Mouse (Mus musculus): Measurements from ENCODE around the gene App. TPM values are rescaled to one million over a fixed set of nuclear protein-coding genes. Genes with fewer than 3 reads are reported as not detected.
A peak's percentile ranks its signal among the peaks of the same experiment; 100 is the strongest.

The App gene
- polyA plus RNA-seq, 1 experiment from 2014 or later, result 169 TPM

DNA sequence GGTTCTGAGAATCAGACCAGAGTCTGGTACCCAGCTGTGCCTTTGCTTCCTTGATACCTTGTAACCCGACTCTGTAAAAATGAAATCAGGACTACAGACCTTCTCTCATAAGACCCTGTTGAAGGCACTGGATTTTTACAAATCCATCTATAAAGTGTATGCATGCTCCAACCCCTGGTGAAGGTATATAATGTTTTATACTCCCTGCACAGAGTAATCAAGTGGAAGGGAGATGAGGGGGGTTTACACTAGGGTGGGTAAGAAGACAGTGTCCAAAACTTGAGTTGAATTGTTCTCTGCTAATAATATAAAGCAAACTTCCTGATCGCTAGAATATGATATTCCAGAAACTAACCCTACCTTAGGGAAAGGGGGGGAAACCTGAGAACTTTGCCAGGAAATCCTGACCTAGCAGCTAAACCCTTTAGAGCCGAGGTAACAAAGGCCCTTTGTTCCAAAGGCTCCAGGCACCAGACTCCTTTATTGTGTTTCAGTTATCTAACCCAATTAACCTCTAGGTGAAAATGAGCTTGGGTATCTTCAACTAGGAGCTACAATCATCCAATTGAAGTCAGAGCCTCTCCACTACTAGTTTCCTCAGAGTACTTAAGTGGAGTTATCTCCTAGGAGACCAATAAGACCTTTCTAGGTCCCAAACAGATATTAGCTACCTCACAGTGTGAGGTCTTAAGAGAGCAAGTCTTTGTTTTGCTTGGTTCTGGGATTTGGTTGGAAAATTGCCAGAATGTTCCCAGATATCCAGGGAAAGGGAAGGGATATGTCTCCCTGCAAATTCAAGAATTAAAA is 132.2 kb downstream of the App start:
- Histone ChIP-seq H3K27me3 (no peaks in the 10 kb centered on the region), H3K4me3 (no peak overlapping the region), H3K9ac (no peak overlapping the region), H3K9me3 (replicated peaks) (no peaks in the 10 kb centered on the region), H3K36me3 (peaks cover 8% of the 10 kb centered on the region; the same call in 1 of the 2 replicates), H3K4me1 (replicated peaks) (peaks cover 14% of the 10 kb centered on the region), H3K27ac (peak overlapping the region; percentile 1; the same call in 1 of the 2 replicates), H3K4me2 (no peak overlapping the region)
- ATAC-seq (replicated peaks; ENCODE audit: insufficient number of reproducible peaks, insufficient read depth, low FRiP score, low read depth), result no peak
- 55% methylated on average over 3 of the region's 3 CpGs for WGBS

- Histone ChIP-seq H3K9ac (no peak overlapping the region), H3K27ac (no peak overlapping the region), H3K4me3 (no peak overlapping the region), H3K4me1 (replicated peaks) (peaks cover 14% of the 10 kb centered on the region), H3K9me3 (replicated peaks) (no peaks in the 10 kb centered on the region), H3K4me2 (no peak overlapping the region), H3K27me3 (no peaks in the 10 kb centered on the region), H3K36me3 (peaks cover 12% of the 10 kb centered on the region; the same call in 1 of the 2 replicates)
- ATAC-seq (replicated peaks; ENCODE audit: insufficient number of reproducible peaks, insufficient read depth, low FRiP score, low read depth), result no peak
- 91% methylated on average over 8 of the region's 8 CpGs for WGBS
Observed at GRCm38 (mm10) chr16:85038731-85039130, 134.8 kb downstream of the App start.

DNA sequence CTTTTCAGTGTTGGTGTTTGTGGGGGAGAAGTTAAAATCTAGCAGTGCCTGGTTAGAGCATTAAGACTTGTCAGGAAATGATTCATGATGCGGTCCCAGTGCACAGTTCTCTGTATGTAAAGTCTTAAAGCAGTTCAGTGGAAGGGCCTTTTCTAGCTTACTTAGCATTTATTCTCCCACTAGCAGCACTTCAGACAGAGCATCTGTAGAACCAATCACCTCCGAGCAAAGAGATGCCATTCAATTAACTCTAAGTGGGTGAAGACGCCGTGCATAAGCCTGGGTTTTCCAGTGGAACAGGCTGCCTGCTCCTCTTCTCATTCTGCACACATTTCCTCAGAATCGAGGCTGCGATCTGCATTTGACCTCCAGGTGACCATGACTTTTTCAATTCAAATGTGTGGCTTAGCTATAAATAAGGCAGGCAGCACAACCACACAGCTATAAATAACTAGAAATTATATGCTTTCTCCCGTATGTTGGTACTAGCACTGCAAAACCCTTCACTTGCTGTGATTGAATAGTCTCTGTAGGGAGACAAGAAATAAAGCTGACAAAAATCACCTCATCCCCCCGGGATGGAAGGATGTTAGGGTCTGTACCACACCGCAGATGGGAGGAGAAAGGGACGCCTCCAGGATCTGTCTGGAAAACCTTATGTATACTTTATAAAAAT is 135.5 kb downstream of the App start:
- H3K4me2 ChIP-seq, result no peak overlapping the region
- H3K9ac ChIP-seq, result no peak overlapping the region

DNA sequence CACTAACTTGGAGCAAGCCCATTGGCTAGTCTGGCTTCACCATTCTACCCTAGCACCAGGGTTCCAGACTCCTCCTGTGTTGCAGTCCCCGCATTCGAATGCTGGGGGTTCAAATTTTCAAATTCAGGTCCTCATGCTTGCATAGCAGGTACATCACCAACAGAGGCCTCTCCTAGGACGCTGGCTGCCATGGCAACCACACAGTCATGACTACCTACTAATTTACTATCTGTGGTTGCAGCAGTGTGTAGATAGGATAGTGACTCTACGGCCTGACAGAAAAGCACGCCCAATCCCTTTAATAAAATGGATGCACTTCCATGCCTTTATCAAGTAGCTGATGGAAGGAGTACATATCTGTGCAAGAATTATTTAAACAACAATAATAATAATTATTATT is 137.8 kb downstream of the App start:
- no peaks in the 10 kb centered on the region for H3K27me3 ChIP-seq
- H3K9ac ChIP-seq, result no peak overlapping the region
- no peak overlapping the region for H3K27ac ChIP-seq
- 85% methylated on average over 5 of the region's 5 CpGs for WGBS
- no peak for ATAC-seq (replicated peaks; ENCODE audit: insufficient number of reproducible peaks, insufficient read depth, low FRiP score, low read depth)
- no peak overlapping the region for H3K4me2 ChIP-seq
- no peaks in the 10 kb centered on the region for H3K9me3 ChIP-seq (replicated peaks)
- H3K36me3 ChIP-seq, result peaks cover 15% of the 10 kb centered on the region; the same call in 1 of the 2 replicates
- H3K4me1 ChIP-seq (replicated peaks), result peaks cover 6% of the 10 kb centered on the region; the same call in 1 of the 2 replicates
- no peak overlapping the region for H3K4me3 ChIP-seq

More for the DNA sequence above, 135.5 kb downstream of the App start:
- no peak for ATAC-seq (replicated peaks; ENCODE audit: insufficient number of reproducible peaks, insufficient read depth, low FRiP score, low read depth)
- H3K36me3 ChIP-seq, result peaks cover 8% of the 10 kb centered on the region; the same call in 1 of the 2 replicates
- H3K4me1 ChIP-seq (replicated peaks), result peaks cover 14% of the 10 kb centered on the region
- WGBS, result 54% methylated on average over 10 of the region's 10 CpGs
- no peaks in the 10 kb centered on the region for H3K9me3 ChIP-seq (replicated peaks)
- H3K27ac ChIP-seq, result peak overlapping the region; percentile 44
- H3K27me3 ChIP-seq, result no peaks in the 10 kb centered on the region
- H3K4me3 ChIP-seq, result no peak overlapping the region

GRCm38 (mm10) chr16:85033747-85034146 is 139.8 kb downstream of the App start:
- Histone ChIP-seq H3K4me1 (replicated peaks) (0 out of 2 replicates have a peak, but pooled peaks cover under 1% of the 10 kb centered on the region), H3K4me3 (no peak overlapping the region), H3K27me3 (no peaks in the 10 kb centered on the region), H3K4me2 (no peak overlapping the region), H3K9me3 (replicated peaks) (no peaks in the 10 kb centered on the region), H3K36me3 (peaks cover 27% of the 10 kb centered on the region), H3K27ac (no peak overlapping the region), H3K9ac (no peak overlapping the region)
- no peak for ATAC-seq (replicated peaks; ENCODE audit: insufficient number of reproducible peaks, insufficient read depth, low FRiP score, low read depth)
- WGBS, result 81% methylated on average over 5 of the region's 5 CpGs

GRCm38 (mm10) chr16:85030810-85031209 is 142.8 kb downstream of the App start:
- H3K27ac ChIP-seq, result no peak overlapping the region
- no peaks in the 10 kb centered on the region for H3K27me3 ChIP-seq
- H3K4me1 ChIP-seq (replicated peaks), result no peaks in the 10 kb centered on the region
- no peak overlapping the region for H3K4me2 ChIP-seq
- no peak for ATAC-seq (replicated peaks; ENCODE audit: insufficient number of reproducible peaks, insufficient read depth, low FRiP score, low read depth)
- H3K9ac ChIP-seq, result no peak overlapping the region
- WGBS, result 89% methylated on average over 12 of the region's 12 CpGs
- no peaks in the 10 kb centered on the region for H3K9me3 ChIP-seq (replicated peaks)
- peaks cover 35% of the 10 kb centered on the region for H3K36me3 ChIP-seq
- H3K4me3 ChIP-seq, result no peak overlapping the region

DNA sequence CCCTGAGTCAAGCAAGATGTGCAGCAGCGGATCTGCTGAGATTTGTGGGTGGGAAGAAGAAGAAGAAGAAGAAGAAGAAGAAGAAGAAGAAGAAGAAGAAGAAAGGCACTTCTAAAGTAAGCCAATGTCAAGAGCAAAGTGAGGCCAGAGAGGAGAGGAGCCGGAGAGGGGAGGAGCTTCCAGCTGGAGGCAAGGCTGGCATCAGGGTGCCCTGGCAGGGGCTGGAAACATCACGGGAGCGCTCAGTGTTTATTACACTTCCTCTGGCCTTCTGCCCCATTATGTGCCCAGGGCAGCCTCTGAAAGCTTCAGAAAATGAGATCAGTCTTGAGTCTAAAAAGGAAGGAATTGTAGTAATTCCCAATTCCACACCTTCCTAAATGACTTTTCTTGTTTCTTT is 145.2 kb downstream of the App start:
- WGBS, result 86% methylated on average over 4 of the region's 4 CpGs

GRCm38 (mm10) chr16:85024706-85025105 is 148.9 kb downstream of the App start:
- no peak overlapping the region for H3K4me3 ChIP-seq
- no peaks in the 10 kb centered on the region for H3K4me1 ChIP-seq (replicated peaks)
- no peak overlapping the region for H3K4me2 ChIP-seq
- peaks cover 29% of the 10 kb centered on the region for H3K36me3 ChIP-seq
- H3K27me3 ChIP-seq, result no peaks in the 10 kb centered on the region
- H3K9me3 ChIP-seq (replicated peaks), result no peaks in the 10 kb centered on the region
- no peak overlapping the region for H3K27ac ChIP-seq
- ATAC-seq (replicated peaks; ENCODE audit: insufficient number of reproducible peaks, insufficient read depth, low FRiP score, low read depth), result no peak
- 91% methylated on average over 8 of the region's 8 CpGs for WGBS
- H3K9ac ChIP-seq, result no peak overlapping the region

More for the DNA sequence above, 145.2 kb downstream of the App start:
- Histone ChIP-seq H3K4me3 (no peak overlapping the region), H3K27ac (no peak overlapping the region), H3K9me3 (replicated peaks) (no peaks in the 10 kb centered on the region), H3K36me3 (peaks cover 45% of the 10 kb centered on the region), H3K4me2 (no peak overlapping the region), H3K9ac (no peak overlapping the region), H3K4me1 (replicated peaks) (no peaks in the 10 kb centered on the region), H3K27me3 (no peaks in the 10 kb centered on the region)
- ATAC-seq (replicated peaks; ENCODE audit: insufficient number of reproducible peaks, insufficient read depth, low FRiP score, low read depth), result no peak

DNA sequence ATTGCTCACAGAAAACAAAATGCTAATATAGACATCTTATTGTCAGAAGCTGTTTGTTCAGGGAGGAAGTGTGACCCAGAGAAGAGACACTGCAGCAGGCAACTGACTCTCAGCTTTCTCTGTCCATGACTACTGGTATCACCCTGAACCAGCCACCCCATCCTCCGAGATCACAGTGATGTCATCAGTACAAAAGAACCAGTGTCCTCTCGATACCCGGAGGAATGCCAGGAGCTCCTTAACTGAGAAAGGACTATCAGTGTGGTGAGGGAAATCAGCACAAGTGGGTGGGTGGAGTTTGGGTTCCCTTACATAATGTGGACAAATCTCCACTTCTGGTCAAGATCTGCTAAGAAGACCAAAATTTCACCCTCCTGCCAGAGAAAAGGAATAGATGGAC is 150.5 kb downstream of the App start:
- no peak overlapping the region for H3K4me3 ChIP-seq
- H3K9me3 ChIP-seq (replicated peaks), result no peaks in the 10 kb centered on the region
- no peak overlapping the region for H3K9ac ChIP-seq
- H3K27ac ChIP-seq, result no peak overlapping the region
- no peaks in the 10 kb centered on the region for H3K4me1 ChIP-seq (replicated peaks)
- ATAC-seq (replicated peaks; ENCODE audit: insufficient number of reproducible peaks, insufficient read depth, low FRiP score, low read depth), result no peak
- no peak overlapping the region for H3K4me2 ChIP-seq
- peaks cover 18% of the 10 kb centered on the region for H3K36me3 ChIP-seq
- H3K27me3 ChIP-seq, result no peaks in the 10 kb centered on the region
- 50% methylated on average over 3 of the region's 3 CpGs for WGBS

- ATAC-seq (replicated peaks; ENCODE audit: insufficient number of reproducible peaks, insufficient read depth, low FRiP score, low read depth), result no peak
- Histone ChIP-seq H3K27ac (no peak overlapping the region), H3K9me3 (replicated peaks) (no peaks in the 10 kb centered on the region), H3K36me3 (peaks cover 14% of the 10 kb centered on the region), H3K9ac (no peak overlapping the region), H3K4me1 (replicated peaks) (0 out of 2 replicates have a peak, but pooled peaks cover 2% of the 10 kb centered on the region), H3K4me2 (no peak overlapping the region), H3K27me3 (no peaks in the 10 kb centered on the region), H3K4me3 (no peak overlapping the region)
- WGBS, result 87% methylated on average over 9 of the region's 9 CpGs
Observed at GRCm38 (mm10) chr16:85020696-85021323, 152.8 kb downstream of the App start.

- no peaks in the 10 kb centered on the region for H3K27me3 ChIP-seq
- H3K4me3 ChIP-seq, result no peak overlapping the region
- no peak for ATAC-seq (replicated peaks; ENCODE audit: insufficient number of reproducible peaks, insufficient read depth, low FRiP score, low read depth)
- H3K9ac ChIP-seq, result no peak overlapping the region
- H3K4me1 ChIP-seq (replicated peaks), result 0 out of 2 replicates have a peak, but pooled peaks cover 2% of the 10 kb centered on the region
- H3K27ac ChIP-seq, result no peak overlapping the region
- no peaks in the 10 kb centered on the region for H3K9me3 ChIP-seq (replicated peaks)
- WGBS, result 87% methylated on average over 5 of the region's 5 CpGs
- H3K36me3 ChIP-seq, result peaks cover 10% of the 10 kb centered on the region
- no peak overlapping the region for H3K4me2 ChIP-seq
Observed at GRCm38 (mm10) chr16:85019273-85019672, 154.3 kb downstream of the App start.

Measured in heart, embryonic 15.5 days (tissue).